Mouse (Mus musculus): ENCODE data around the gene Plpp4. TPM values are rescaled to one million over a fixed set of nuclear protein-coding genes. Genes with fewer than 3 reads are reported as not detected.

The Plpp4 gene
- total and polyA plus RNA-seq, 3 experiments, result not detected

DNA sequence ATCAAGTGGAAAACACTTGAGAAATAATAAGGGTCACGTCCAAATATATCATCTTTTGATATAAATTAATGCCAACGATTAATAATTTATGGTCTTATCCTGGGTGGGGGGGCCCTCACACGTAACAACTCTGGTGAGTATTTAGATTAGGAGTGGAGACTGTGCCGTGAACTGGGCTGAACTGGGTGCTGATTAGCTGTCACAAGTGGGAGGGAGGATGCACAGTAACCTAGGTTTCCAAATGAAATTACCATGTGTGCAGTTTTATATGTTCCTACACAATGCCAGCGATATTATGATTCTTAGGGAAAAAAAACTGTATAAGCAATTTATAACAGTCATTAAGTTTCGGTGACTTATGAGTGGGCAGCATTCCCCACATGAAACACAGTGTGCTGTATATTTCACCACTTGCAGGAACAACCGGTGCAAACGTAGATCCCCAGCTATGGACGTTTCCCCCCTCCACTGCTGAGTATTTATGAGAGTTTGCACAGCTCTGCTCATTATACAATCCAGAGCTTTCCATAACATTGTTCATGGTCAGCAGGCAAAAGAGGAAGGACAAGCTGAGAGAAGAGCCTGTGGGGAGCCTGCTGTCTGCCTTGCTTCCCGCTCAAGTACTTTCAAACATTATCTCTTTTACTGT is 40.2 kb upstream of the Plpp4 start:
- H3K36me3 ChIP-seq (replicated peaks in 1 of 2; ENCODE audit: control insufficient read depth in 1 of 2, insufficient read depth in 1 of 2, low read length in 1 of 2), result no peaks in the 10 kb centered on the region
- H3K79me2 ChIP-seq (replicated peaks; ENCODE audit: control insufficient read depth, extremely low read depth, insufficient read depth, poor library complexity, severe bottlenecking), result no peaks in the 10 kb centered on the region
- H3K9ac ChIP-seq (ENCODE audit: insufficient read depth, low read depth), result no peak overlapping the region
- TF ChIP-seq UBTF (IDR thresholded peaks at IDR 0.05; ENCODE audit: low read depth, low read length), result no peak
- no peak for TF ChIP-seq TCF12 (IDR thresholded peaks at IDR 0.05; ENCODE audit: low read depth, low read length)
- TF ChIP-seq MEF2A (IDR thresholded peaks at IDR 0.05; ENCODE audit: borderline replicate concordance, low read depth, low read length), result no peak
- TF ChIP-seq NRF1 (IDR thresholded peaks at IDR 0.05; ENCODE audit: low read depth, low read length), result no peak
- no peak for DNase-seq (ENCODE audit: extremely low read depth)
- no peak overlapping the region for H3K4me3 ChIP-seq (replicated peaks in 1 of 3; ENCODE audit: low read depth in 2 of 3, low read length in 2 of 3, poor library complexity in 1 of 3)
- H3K27ac ChIP-seq (ENCODE audit: insufficient read depth, low read depth), result no peak overlapping the region
- in situ Hi-C loops (cut with MboI; ENCODE audit: low pct_ligation_motif_present, low pct_unique_long_range_greater_than_20kb, low sequenced_read_pairs), result no loop called here
- H3K27me3 ChIP-seq (replicated peaks), result peaks cover 73% of the 10 kb centered on the region
- H3K4me1 ChIP-seq (ENCODE audit: control insufficient read depth in 1 of 2, insufficient read depth in 2 of 2), result no peaks in the 10 kb centered on the region
- dilution Hi-C loops (cut with MboI; ENCODE audit: extremely low pct_ligation_motif_present, extremely low pct_unique_long_range_greater_than_20kb, low sequenced_read_pairs), result no loop called here
- H3K4me2 ChIP-seq (ENCODE audit: insufficient read depth, low read depth, poor library complexity, severe bottlenecking), result no peak overlapping the region
- no peaks in the 10 kb centered on the region for H3K9me3 ChIP-seq (replicated peaks; ENCODE audit: low read length)

DNA sequence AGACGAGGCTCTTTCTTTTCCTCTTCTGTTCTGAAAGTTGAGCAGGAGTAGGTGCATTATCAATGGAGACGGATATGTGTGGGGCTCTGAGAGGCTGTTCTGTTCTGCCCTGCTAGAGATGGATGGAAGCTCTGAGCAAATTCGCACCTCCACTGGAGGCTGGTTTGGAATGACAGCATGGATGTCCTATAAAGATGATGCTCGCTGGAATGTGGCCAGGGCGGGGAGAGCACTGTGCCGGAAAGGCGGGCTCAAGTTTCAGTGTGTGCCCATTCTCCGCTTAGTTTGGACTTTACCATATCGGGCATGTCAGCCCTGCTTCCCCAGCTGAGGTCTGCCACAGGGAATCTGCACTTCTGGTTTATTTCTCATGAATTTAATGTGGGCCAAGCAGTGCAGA is 35.9 kb upstream of the Plpp4 start:
- no peak for TF ChIP-seq NELFE (IDR thresholded peaks at IDR 0.05; ENCODE audit: low read depth, low read length)
- no peak for TF ChIP-seq USF1 (IDR thresholded peaks at IDR 0.05; ENCODE audit: low read depth, low read length)
- TF ChIP-seq MEF2A (IDR thresholded peaks at IDR 0.05; ENCODE audit: borderline replicate concordance, low read depth, low read length), result no peak
- TF ChIP-seq RCOR1 (conservative IDR thresholded peaks at IDR 0.05; ENCODE audit: low read depth, low read length), result no peak
- no peak for TF ChIP-seq POLR2A (IDR thresholded peaks at IDR 0.05; ENCODE audit: low read depth, low read length)
- TF ChIP-seq POLR2AphosphoS2 (IDR thresholded peaks at IDR 0.05; ENCODE audit: low read depth, low read length), result no peak
- TF ChIP-seq TBP (conservative IDR thresholded peaks at IDR 0.05; ENCODE audit: low read depth, low read length), result no peak
- no peak for TF ChIP-seq HCFC1 (IDR thresholded peaks at IDR 0.05; ENCODE audit: low read depth, low read length)
- no peak for TF ChIP-seq MAZ (IDR thresholded peaks at IDR 0.05; ENCODE audit: low read depth, low read length)
- TF ChIP-seq UBTF (IDR thresholded peaks at IDR 0.05; ENCODE audit: low read depth, low read length), result no peak
- TF ChIP-seq IRF4 (IDR thresholded peaks at IDR 0.05; ENCODE audit: low read depth, low read length), result no peak
- TF ChIP-seq NRF1 (IDR thresholded peaks at IDR 0.05; ENCODE audit: low read depth, low read length), result no peak
- no peak for TF ChIP-seq EP300 (IDR thresholded peaks at IDR 0.05; ENCODE audit: low read length)
- no peak for TF ChIP-seq SMC3 (IDR thresholded peaks at IDR 0.05; ENCODE audit: low read depth, low read length)
- TF ChIP-seq MAX (IDR thresholded peaks at IDR 0.05; ENCODE audit: low read length), result no peak
- no peak for TF ChIP-seq GABPA (IDR thresholded peaks at IDR 0.05; ENCODE audit: insufficient replicate concordance, low read depth, low read length)
- no peak for TF ChIP-seq KAT2A (IDR thresholded peaks at IDR 0.05; ENCODE audit: insufficient replicate concordance, low read length)
- no peak for TF ChIP-seq ETS1 (conservative IDR thresholded peaks at IDR 0.05; ENCODE audit: low read depth, low read length)
- H3K4me1 ChIP-seq (ENCODE audit: control insufficient read depth in 1 of 2, insufficient read depth in 2 of 2), result no peaks in the 10 kb centered on the region
- no peaks in the 10 kb centered on the region for H3K79me2 ChIP-seq (replicated peaks; ENCODE audit: control insufficient read depth, extremely low read depth, insufficient read depth, poor library complexity, severe bottlenecking)
- DNase-seq (ENCODE audit: extremely low read depth), result no peak
- H3K27me3 ChIP-seq (replicated peaks), result peaks cover 87% of the 10 kb centered on the region
- no peak overlapping the region for H3K4me2 ChIP-seq (ENCODE audit: insufficient read depth, low read depth, poor library complexity, severe bottlenecking)
- no peaks in the 10 kb centered on the region for H3K36me3 ChIP-seq (replicated peaks in 1 of 2; ENCODE audit: control insufficient read depth in 1 of 2, insufficient read depth in 1 of 2, low read length in 1 of 2)
- H3K27ac ChIP-seq (ENCODE audit: insufficient read depth, low read depth), result no peak overlapping the region
- dilution Hi-C loops (cut with MboI; ENCODE audit: extremely low pct_ligation_motif_present, extremely low pct_unique_long_range_greater_than_20kb, low sequenced_read_pairs), result no loop called here
- no peaks in the 10 kb centered on the region for H3K9me3 ChIP-seq (replicated peaks; ENCODE audit: low read length)
- no peak overlapping the region for H3K4me3 ChIP-seq (replicated peaks in 1 of 3; ENCODE audit: low read depth in 2 of 3, low read length in 2 of 3, poor library complexity in 1 of 3)
- in situ Hi-C loops (cut with MboI; ENCODE audit: low pct_ligation_motif_present, low pct_unique_long_range_greater_than_20kb, low sequenced_read_pairs), result no loop called here
- H3K9ac ChIP-seq (ENCODE audit: insufficient read depth, low read depth), result no peak overlapping the region
